Comparison of ENCODE assay signal across 26 mouse cellular contexts in the genomic region with DNA sequence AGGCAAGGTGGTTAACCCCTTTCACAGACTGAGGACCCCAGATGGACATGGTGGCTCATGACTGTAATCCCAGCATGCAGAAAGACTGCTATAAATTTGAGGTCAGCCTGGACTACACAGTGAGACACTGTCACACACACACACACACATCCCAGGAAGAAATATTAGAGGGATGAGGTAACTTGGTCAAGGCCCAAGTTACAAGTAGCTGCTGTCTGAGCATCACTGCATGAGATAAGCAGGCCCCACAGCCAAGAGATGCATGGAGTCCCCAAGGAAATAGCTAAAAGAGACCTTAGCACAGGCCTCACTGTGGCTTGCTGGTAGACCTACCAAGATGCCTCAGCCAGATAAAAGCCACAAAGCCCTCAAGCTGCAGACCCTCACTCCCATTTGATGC. TPM values are rescaled to one million over a fixed set of nuclear protein-coding genes. Genes with fewer than 3 reads are reported as not detected.
DNase-seq lines count a peak whose midpoint lies in the region; ATAC-seq and TF ChIP-seq lines count a peak whose summit lies in the region.
"Had no signal": no experiment of that assay in that cellular context is flagged by ENCODE, and none has a peak within 500 bp of the region (broad histone marks: within the 10 kb centered on the region; RNA-seq: fewer than 3 reads in every experiment).

No protein-coding gene starts in this region.

- H3K9me3 ChIP-seq in heart, postnatal 0 days (replicated peaks; ENCODE audit: control insufficient read depth, low read length): no peaks in the 10 kb centered on the region
- no peaks in the 10 kb centered on the region for H3K9me3 ChIP-seq in intestine, embryonic 16.5 days (ENCODE audit: control insufficient read depth, low read length)
- H3K9me3 ChIP-seq: embryonic facial prominence, embryonic 12.5 days; embryonic facial prominence, embryonic 15.5 days; G1E had no signal

- H3K4me2 ChIP-seq in heart, postnatal 0 days (ENCODE audit: low read depth, low read length): no peak overlapping the region
- H3K4me2 ChIP-seq in intestine, embryonic 16.5 days (ENCODE audit: low read depth, low read length): no peak overlapping the region
- H3K4me2 ChIP-seq: embryonic facial prominence, embryonic 12.5 days; embryonic facial prominence, embryonic 15.5 days; heart, embryonic 11.5 days; hindbrain, embryonic 14.5 days had no signal

- TF ChIP-seq EP300 in heart, postnatal 0 days (IDR thresholded peaks at IDR 0.05; ENCODE audit: low read depth): no peak

- no peak overlapping the region for H3K4me3 ChIP-seq in heart, postnatal 0 days (ENCODE audit: low read depth, low read length)
- H3K4me3 ChIP-seq in intestine, embryonic 16.5 days (ENCODE audit: low read length): no peak overlapping the region
- H3K4me3 ChIP-seq: embryonic facial prominence, embryonic 12.5 days; embryonic facial prominence, embryonic 15.5 days had no signal

- peak; percentile 69 for ATAC-seq in heart, postnatal 0 days (ENCODE audit: insufficient read depth, low read depth)
- 0 out of 2 replicates have a peak, but pooled peaks have one; percentile 29 for ATAC-seq in intestine, embryonic 16.5 days
- ATAC-seq in inflammation-experienced regulatory T-cells, adult 6 months: no peak
- ATAC-seq: forebrain, embryonic 14.5 days; forebrain, postnatal 0 days; hindbrain, postnatal 0 days had no signal

- peaks cover 29% of the 10 kb centered on the region for H3K4me1 ChIP-seq in heart, postnatal 0 days (ENCODE audit: control insufficient read depth, insufficient read depth)
- H3K4me1 ChIP-seq in intestine, embryonic 16.5 days (ENCODE audit: control insufficient read depth, insufficient read depth, low read length): peaks cover 12% of the 10 kb centered on the region

- no peak overlapping the region for H3K27ac ChIP-seq in heart, postnatal 0 days (ENCODE audit: low read depth)
- H3K27ac ChIP-seq in intestine, embryonic 16.5 days (ENCODE audit: low read length): no peak overlapping the region
- H3K27ac ChIP-seq: embryonic facial prominence, embryonic 12.5 days; embryonic facial prominence, embryonic 15.5 days; hindbrain, embryonic 14.5 days; hindbrain, postnatal 0 days had no signal

- peaks cover 7% of the 10 kb centered on the region; the same call in 1 of the 2 replicates for H3K36me3 ChIP-seq in heart, postnatal 0 days (replicated peaks; ENCODE audit: control insufficient read depth, insufficient read depth, low read length)
- H3K36me3 ChIP-seq in intestine, embryonic 16.5 days (ENCODE audit: control insufficient read depth, insufficient read depth, low read length): no peaks in the 10 kb centered on the region; the same call in 1 of the 2 replicates
- H3K36me3 ChIP-seq: G1E had no signal

- intact Hi-C loops in heart, postnatal 25 days (cut with DNase I): loop anchor here (5.0 kb wide), 1 partner anchor 43 kb away; no protein-coding TSS in a partner anchor
- intact Hi-C loops in heart, postnatal 14 days (cut with DNase I): no loop called here

- peak; percentile 94 for DNase-seq in heart, adult 11 months
- no peak for DNase-seq in heart, postnatal 25 days (ENCODE audit: low spot score)
- peak; percentile 31 for DNase-seq in heart, postnatal 0 days (ENCODE audit: low spot score)
- no peak for DNase-seq in heart, postnatal 14 days
- DNase-seq: adrenal gland, adult 2 months; adrenal gland, postnatal 14 days; B cell, adult 2 months; cerebellum, adult 11 months; cerebellum, adult 2 months; cerebellum, adult 9-11 months; cerebellum, postnatal 25 days; forebrain, postnatal 0 days; gastrocnemius, postnatal 10 days; heart, adult 18-20 months; heart, postnatal 4 days; kidney, adult 2 months had no signal

- no peaks in the 10 kb centered on the region for H3K27me3 ChIP-seq in heart, postnatal 0 days (ENCODE audit: control insufficient read depth, insufficient read depth, low read length)
- no peaks in the 10 kb centered on the region for H3K27me3 ChIP-seq in intestine, embryonic 16.5 days (replicated peaks; ENCODE audit: control insufficient read depth, insufficient read depth, low read length)
- H3K27me3 ChIP-seq: embryonic facial prominence, embryonic 12.5 days; embryonic facial prominence, embryonic 15.5 days had no signal

- no peak for TF ChIP-seq CTCF in heart, postnatal 0 days (IDR thresholded peaks at IDR 0.05; ENCODE audit: low read depth)

- H3K9ac ChIP-seq in heart, postnatal 0 days (replicated peaks; ENCODE audit: low read depth, low read length): no peak overlapping the region
- H3K9ac ChIP-seq in intestine, embryonic 16.5 days (ENCODE audit: low read depth, low read length): no peak overlapping the region
- H3K9ac ChIP-seq: embryonic facial prominence, embryonic 12.5 days; embryonic facial prominence, embryonic 15.5 days; forebrain, postnatal 0 days; hindbrain, embryonic 14.5 days had no signal

RNA-seq across cellular contexts. Expression of a gene that starts 39.6 kb away (rescaled TPM):
- total RNA-seq in heart, postnatal 25 days (2021): 1 to 10 TPM; 7.1 to 8.4 TPM
- 13.9 and 23.2 TPM in 2 replicates for total RNA-seq in heart, postnatal 0 days (2014; rRNA removed; ENCODE audit: low replicate concordance)
- polyA plus RNA-seq in heart, postnatal 0 days (2015; fragmentation: Nextera tagmentation; extraction: Ambion mirVana): 2.6 and 3.5 TPM in 2 replicates
- 1 to 10 TPM; 8.8 to 9.9 TPM for total RNA-seq in heart, postnatal 14 days (2021)
- polyA plus RNA-seq in intestine, embryonic 16.5 days (2015; fragmentation: Nextera tagmentation; extraction: Ambion mirVana): 7.3 and 8.3 TPM in 2 replicates
- not detected for polyA plus RNA-seq in inflammation-experienced regulatory T-cells, adult 6 months (2017; shearing (Covaris generic))
- total RNA-seq: CH12.LX had no signal
- polyA plus RNA-seq: G1E had no signal

Comparison
In these comparisons a context has a peak if more than half of its experiments do, and no peak if none do; other contexts are left out.
1. DNase-seq: peak in heart, adult 11 months (single experiment) and heart, postnatal 0 days (single experiment); none in heart, postnatal 25 days (single experiment) and heart, postnatal 14 days (0 of 2).